Mouse (Mus musculus) urinary bladder, postnatal 0 days (tissue): ENCODE results near the gene Vmn1r116. TPM values are rescaled to one million over a fixed set of nuclear protein-coding genes. Genes with fewer than 3 reads are reported as not detected.

ENCODE experiments used
- polyA plus RNA-seq: library from polyadenylated mRNA; unstranded; fragments of >200 nt; fragmentation: Nextera tagmentation; extraction: Ambion mirVana; gene quantifications from 2 replicates; pipeline ENCODE4 v1.2.1, GENCODE M21; 2015

Gene Vmn1r116
- polyA plus RNA-seq: not detected in 2 replicates

GRCm38 (mm10) chr7:20871956-20872355 is at the start of gene Vmn1r116:
Gene Vmn1r116, plus strand, starts transcription at chr7:20872256.

GRCm38 (mm10) chr7:20844885-20845284 is 27.2 kb upstream of the Vmn1r116 start, which contains the start of gene Vmn1r115:
Gene Vmn1r115, minus strand, starts transcription at chr7:20844985.

GRCm38 (mm10) chr7:20884021-20884420 is 12.0 kb downstream of the Vmn1r116 start, which contains the start of gene Vmn1r117:
Gene Vmn1r117, minus strand, starts transcription at chr7:20884121.

GRCm38 (mm10) chr7:20912247-20912646 is 40.2 kb downstream of the Vmn1r116 start, which contains the start of gene Vmn1r118:
Gene Vmn1r118, minus strand, starts transcription at chr7:20912347.

Other genes with a start within 250 kb of the Vmn1r116 start
- gene Vmn1r107, start 203.3 kb upstream of the Vmn1r116 start, polyA plus RNA-seq: not detected in 2 replicates
- not detected in 2 replicates for gene Vmn1r111, start 169.0 kb upstream of the Vmn1r116 start, polyA plus RNA-seq
- gene Gm10668, start 141.6 kb upstream of the Vmn1r116 start, polyA plus RNA-seq: not detected in 2 replicates
- gene Vmn1r112, start 101.1 kb upstream of the Vmn1r116 start, polyA plus RNA-seq: not detected in 2 replicates
- gene Vmn1r113, start 85.0 kb upstream of the Vmn1r116 start, polyA plus RNA-seq: not detected in 2 replicates
- gene Vmn1r114, start 60.1 kb upstream of the Vmn1r116 start, polyA plus RNA-seq: not detected in 2 replicates
- not detected in 2 replicates for gene Vmn1r115, start 27.3 kb upstream of the Vmn1r116 start, polyA plus RNA-seq
- gene Vmn1r117, start 11.9 kb downstream of the Vmn1r116 start, polyA plus RNA-seq: not detected in 2 replicates
- not detected in 2 replicates for gene Vmn1r118, start 40.1 kb downstream of the Vmn1r116 start, polyA plus RNA-seq
- gene Vmn1r119, start 140.2 kb downstream of the Vmn1r116 start, polyA plus RNA-seq: not detected in 2 replicates
- gene Vmn1r120, start 181.5 kb downstream of the Vmn1r116 start, polyA plus RNA-seq: not detected in 2 replicates
- gene Vmn1r121, start 226.3 kb downstream of the Vmn1r116 start, polyA plus RNA-seq: not detected in 2 replicates